Mouse (Mus musculus) stomach, postnatal 0 days (tissue): ENCODE measurements at regions not wholly inside any gene's neighbourhood (a gene's known extent, or its start where the extent isn't known, plus 50 kb on each side); places are given as distances from the start of the nearest gene placed in this dataset.

Source experiments
- ATAC-seq: fragments of 200-750 bp; cut with Nextera tagmentation; 2 replicates; pipeline ENCODE4 v1.8.0; 2017; ENCODE audit not compliant: low FRiP score, low TSS enrichment
- DNase-seq: peaks from one replicate; pipeline ENCODE4 v3.0.0-alpha.2; 2016; ENCODE audit warnings: low spot score
- H3K27ac ChIP-seq: fragments of 300-500 bp; sonication (generic); replicated peaks from 2 replicates; pipeline ENCODE4 v1.5.1; 2014; ENCODE audit warnings: mild to moderate bottlenecking, control low read depth
- H3K27me3 ChIP-seq: fragments of 300-500 bp; sonication (generic); 2 replicates; pipeline ENCODE4 v1.6.1; 2014; ENCODE audit warnings: low read length; ENCODE audit not compliant: control insufficient read depth, insufficient read depth
- H3K36me3 ChIP-seq: fragments of 300-500 bp; sonication (generic); 2 replicates; pipeline ENCODE4 v1.6.1; 2014; ENCODE audit warnings: low read length, mixed read lengths; ENCODE audit not compliant: control insufficient read depth, insufficient read depth
- H3K4me1 ChIP-seq: fragments of 300-500 bp; sonication (generic); replicated peaks from 2 replicates; pipeline ENCODE4 v1.6.1; 2014; ENCODE audit warnings: antibody characterized with exemption; ENCODE audit not compliant: control insufficient read depth, insufficient read depth
- H3K4me2 ChIP-seq: fragments of 300-500 bp; sonication (generic); replicated peaks from 2 replicates; pipeline ENCODE4 v1.6.1; 2014; ENCODE audit warnings: low read depth, mild to moderate bottlenecking, control low read depth, moderate library complexity
- H3K4me3 ChIP-seq: fragments of 300-500 bp; sonication (generic); 2 replicates; pipeline ENCODE4 v1.5.1; 2014; ENCODE audit warnings: low read depth, low read length, control low read depth
- H3K9ac ChIP-seq: fragments of 300-500 bp; sonication (generic); 2 replicates; pipeline ENCODE4 v1.6.1; 2014; ENCODE audit warnings: mild to moderate bottlenecking, low read length, control low read depth, mixed read lengths
- H3K9me3 ChIP-seq: fragments of 300-500 bp; sonication (generic); 2 replicates; pipeline ENCODE4 v1.6.1; 2016; ENCODE audit warnings: low read length; ENCODE audit not compliant: control insufficient read depth
- CTCF ChIP-seq: IDR thresholded peaks from 2 replicates; pipeline ENCODE4 v1.5.1; 2016; ENCODE audit warnings: antibody characterized with exemption, low read depth, mild to moderate bottlenecking, moderate library complexity
- EP300 ChIP-seq: optimal IDR thresholded peaks from 2 replicates; pipeline ENCODE3; 2016; ENCODE audit warnings: antibody characterized with exemption
- WGBS: fragments of 180-500 bp; shearing (Covaris S2); extraction: QIAGEN DNeasy Blood & Tissue Kit; methylation state at CpG from one replicate; pipeline ENCODE4 v1.1.7; 2014; 5-methylcytosine and 5-hydroxymethylcytosine counted together

- ATAC-seq = no peak
- TF ChIP-seq CTCF (no peak), EP300 (no peak)
- Histone ChIP-seq H3K4me3 (no peak overlapping the region), H3K4me1 (no peaks in the 10 kb centered on the region; the same call in 1 of the 2 replicates), H3K9me3 (no peaks in the 10 kb centered on the region), H3K36me3 (no peaks in the 10 kb centered on the region), H3K4me2 (no peak overlapping the region), H3K27ac (no peak overlapping the region), H3K27me3 (no peaks in the 10 kb centered on the region), H3K9ac (no peak overlapping the region)
- 77% methylated on average over 11 of the region's 11 CpGs for WGBS
- DNase-seq = no peak
Observed at GRCm38 (mm10) chr13:111997980-111998945, 189.5 kb upstream of the Map3k1 start.

GRCm38 (mm10) chr13:111999647-112000292 is 191.0 kb upstream of the Map3k1 start:
- WGBS = 80% methylated on average over 6 of the region's 6 CpGs
- no peaks in the 10 kb centered on the region; the same call in 1 of the 2 replicates for H3K4me1 ChIP-seq
- no peak overlapping the region for H3K4me2 ChIP-seq
- H3K27me3 ChIP-seq = no peaks in the 10 kb centered on the region
- H3K27ac ChIP-seq = no peak overlapping the region
- no peaks in the 10 kb centered on the region for H3K9me3 ChIP-seq
- no peaks in the 10 kb centered on the region for H3K36me3 ChIP-seq
- no peak for DNase-seq
- no peak for ATAC-seq
- no peak overlapping the region for H3K4me3 ChIP-seq
- no peak for TF ChIP-seq EP300
- TF ChIP-seq CTCF = no peak
- H3K9ac ChIP-seq = no peak overlapping the region

- Histone ChIP-seq H3K4me2 (no peak overlapping the region), H3K9ac (no peak overlapping the region), H3K4me3 (no peak overlapping the region), H3K9me3 (no peaks in the 10 kb centered on the region), H3K36me3 (no peaks in the 10 kb centered on the region), H3K27ac (no peak overlapping the region), H3K4me1 (no peaks in the 10 kb centered on the region; the same call in 1 of the 2 replicates), H3K27me3 (no peaks in the 10 kb centered on the region)
- no peak for TF ChIP-seq EP300
- TF ChIP-seq CTCF = no peak
- DNase-seq (no peak), ATAC-seq (no peak)
- WGBS = 65% methylated on average over 6 of the region's 6 CpGs
Observed at GRCm38 (mm10) chr13:112000293-112000665, 191.5 kb upstream of the Map3k1 start.

GRCm38 (mm10) chr13:112000696-112001095 is 191.9 kb upstream of the Map3k1 start:
- no peak for DNase-seq
- Histone ChIP-seq H3K9me3 (no peaks in the 10 kb centered on the region), H3K27ac (no peak overlapping the region), H3K4me3 (no peak overlapping the region), H3K9ac (no peak overlapping the region), H3K4me2 (no peak overlapping the region), H3K4me1 (no peaks in the 10 kb centered on the region; the same call in 1 of the 2 replicates), H3K36me3 (no peaks in the 10 kb centered on the region), H3K27me3 (no peaks in the 10 kb centered on the region)
- no peak for ATAC-seq
- 57% methylated on average over 5 of the region's 5 CpGs for WGBS
- no peak for TF ChIP-seq EP300
- no peak for TF ChIP-seq CTCF

GRCm38 (mm10) chr13:112001155-112002025 is 192.6 kb upstream of the Map3k1 start:
- Histone ChIP-seq H3K36me3 (no peaks in the 10 kb centered on the region), H3K9me3 (no peaks in the 10 kb centered on the region), H3K27ac (no peak overlapping the region), H3K27me3 (no peaks in the 10 kb centered on the region), H3K4me2 (no peak overlapping the region), H3K4me1 (no peaks in the 10 kb centered on the region; the same call in 1 of the 2 replicates), H3K9ac (no peak overlapping the region), H3K4me3 (no peak overlapping the region)
- WGBS = 46% methylated on average over 20 of the region's 20 CpGs
- no peak for TF ChIP-seq EP300
- TF ChIP-seq CTCF = no peak
- DNase-seq (peak; percentile 52), ATAC-seq (peak; percentile 61)
